Mouse (Mus musculus): ENCODE results near the gene Impg1. TPM values are rescaled to one million over a fixed set of nuclear protein-coding genes. Genes with fewer than 3 reads are reported as not detected.

Impg1 gene
- polyA plus RNA-seq, 1 experiment from 2014 or later: 0.34 TPM

GRCm38 (mm10) chr9:80284539-80285174, 180.6 kb downstream of the Impg1 start:
- no peak for DNase-seq (ENCODE audit: low spot score)

- no peak for DNase-seq (ENCODE audit: low spot score)
Observed at GRCm38 (mm10) chr9:80282426-80282825, 182.9 kb downstream of the Impg1 start.

- no peak for DNase-seq (ENCODE audit: low spot score)
Observed at GRCm38 (mm10) chr9:80280724-80281123, 184.6 kb downstream of the Impg1 start.

GRCm38 (mm10) chr9:80277770-80278169, 187.5 kb downstream of the Impg1 start:
- DNase-seq (ENCODE audit: low spot score): no peak

- peak; percentile 7 for DNase-seq (ENCODE audit: low spot score)
Observed at GRCm38 (mm10) chr9:80277157-80277556, 188.1 kb downstream of the Impg1 start.

- DNase-seq (ENCODE audit: low spot score): no peak
Observed at GRCm38 (mm10) chr9:80275772-80276134, 189.5 kb downstream of the Impg1 start.

- no peak for DNase-seq (ENCODE audit: low spot score)
Observed at GRCm38 (mm10) chr9:80275053-80275771, 190.1 kb downstream of the Impg1 start.

GRCm38 (mm10) chr9:80272951-80273350, 192.3 kb downstream of the Impg1 start:
- DNase-seq (ENCODE audit: low spot score): no peak

GRCm38 (mm10) chr9:80269596-80269995, 195.7 kb downstream of the Impg1 start:
- no peak for DNase-seq (ENCODE audit: low spot score)

GRCm38 (mm10) chr9:80266507-80266906, 198.8 kb downstream of the Impg1 start:
- peak; percentile 82 for DNase-seq (ENCODE audit: low spot score)

GRCm38 (mm10) chr9:80266086-80266485, 199.2 kb downstream of the Impg1 start:
- peak; percentile 54 for DNase-seq (ENCODE audit: low spot score)

All from thymus, postnatal 0 days (tissue).